Mouse (Mus musculus): Measurements from ENCODE around the gene Zfp770. TPM values are rescaled to one million over a fixed set of nuclear protein-coding genes. Genes with fewer than 3 reads are reported as not detected.
"Not testable (repeated sequence)": the region's sequence is repeated elsewhere in the genome, so short reads cannot be mapped to it uniquely, and the experiment has no call there.

The Zfp770 gene
- 10 to 100 TPM in 1 of 2 experiments, 1 to 10 TPM in 1; 9.8 to 10.1 TPM for total RNA-seq (2021)
- long read RNA-seq, experiment 1 = 0 reads
- long read RNA-seq, experiment 2, full-length matches to known transcripts = 1 of 1 reads
- long read RNA-seq, experiment 2, partial matches to known transcripts = 0 of 1 reads
- long read RNA-seq, experiment 2, other reads (novel, unspliced or antisense) = 0 of 1 reads

DNA sequence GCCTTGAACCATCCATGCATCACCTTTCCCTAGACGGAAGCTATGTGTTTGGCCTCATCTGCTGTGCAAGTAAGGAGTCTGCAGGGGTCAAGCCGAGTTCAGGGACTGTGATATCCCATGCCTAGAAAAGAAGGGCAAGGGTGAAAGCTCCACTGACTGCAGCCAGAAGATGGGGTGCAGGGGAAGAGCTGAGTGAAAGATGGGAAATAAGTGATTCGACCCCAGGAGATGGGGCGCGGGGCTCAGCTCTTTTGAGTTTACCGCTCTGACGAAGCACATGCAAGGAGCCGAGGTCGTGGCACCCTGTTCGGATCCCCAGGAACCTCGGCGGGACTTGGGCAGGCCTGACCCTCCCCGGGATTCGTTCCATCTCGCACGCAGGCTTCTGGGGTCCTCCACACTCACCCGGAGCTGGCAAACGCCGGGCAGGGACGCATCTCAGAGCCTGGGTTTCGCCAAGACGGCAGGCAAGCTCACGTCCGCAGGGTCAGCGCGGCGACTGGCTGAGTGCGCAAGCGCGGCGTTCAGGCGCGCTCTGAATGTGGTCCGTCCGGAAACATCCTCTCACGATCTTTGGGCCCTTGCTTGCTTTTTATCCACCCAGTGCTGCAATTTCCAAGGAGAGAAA is at the start of gene Zfp770:
Gene Zfp770 (minus strand): TSS at position 538 of the 628 bp plus-strand sequence.
- DNase-seq = peak; percentile 75 to 81

DNA sequence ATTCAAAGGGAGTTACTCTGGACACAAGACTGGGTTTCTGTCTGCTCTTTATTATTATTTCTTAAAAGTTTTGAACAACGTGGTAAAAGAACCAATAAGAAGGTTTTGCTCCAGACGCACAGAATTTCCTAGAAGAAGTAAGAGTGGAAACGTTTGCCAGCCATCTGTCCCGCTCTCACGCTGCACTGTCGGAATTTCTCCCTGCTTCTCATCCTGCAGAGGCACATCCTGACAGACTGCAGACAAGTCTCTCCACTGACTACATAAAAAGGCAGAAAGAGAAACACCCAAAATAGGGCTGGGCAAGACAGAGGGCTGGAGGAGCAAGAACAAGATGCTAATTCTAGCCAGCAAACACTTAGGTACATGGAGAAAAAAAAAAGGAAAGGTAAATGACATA is 48.2 kb upstream of the Zfp770 start:
- no peak for DNase-seq

DNA sequence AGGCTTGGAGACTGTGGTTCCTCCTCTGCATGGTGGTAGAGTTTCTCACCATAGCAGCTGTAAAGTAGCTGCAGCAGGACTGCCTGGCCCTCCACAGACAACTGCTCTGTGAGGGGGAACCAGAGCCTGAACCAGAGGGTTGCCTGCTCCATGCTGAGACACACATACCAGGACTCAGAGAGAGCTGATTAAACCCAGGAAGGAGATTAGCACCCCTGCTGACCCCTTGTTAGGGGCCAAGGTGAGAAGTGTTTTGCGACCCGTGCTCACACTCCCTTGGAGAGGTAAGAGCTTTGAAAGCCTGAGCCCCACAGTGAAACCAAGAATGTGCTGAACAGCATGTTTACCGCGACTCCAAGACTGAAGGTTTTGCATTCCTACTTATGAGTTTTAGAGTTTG is 36.4 kb upstream of the Zfp770 start:
- DNase-seq = no peak

DNA sequence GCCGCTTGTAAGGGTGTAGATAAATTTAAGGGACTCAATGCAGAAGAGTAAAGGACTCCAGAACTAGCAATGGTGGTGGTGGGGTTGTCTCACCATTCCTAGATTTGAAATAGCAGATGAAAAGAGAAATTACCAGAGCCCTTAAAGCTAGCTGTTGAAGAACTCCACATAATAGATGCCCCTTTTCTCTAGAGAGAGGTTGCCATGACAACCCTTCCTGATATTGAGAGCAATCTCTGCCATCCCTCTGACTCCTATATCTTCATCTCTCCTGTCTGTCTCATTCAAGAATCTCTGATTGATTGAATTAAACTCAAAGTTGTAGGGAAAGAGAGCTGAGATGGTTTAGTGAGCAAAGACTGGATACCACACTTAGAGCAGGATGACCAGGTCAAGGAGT is 35.3 kb upstream of the Zfp770 start:
- no peak for DNase-seq

DNA sequence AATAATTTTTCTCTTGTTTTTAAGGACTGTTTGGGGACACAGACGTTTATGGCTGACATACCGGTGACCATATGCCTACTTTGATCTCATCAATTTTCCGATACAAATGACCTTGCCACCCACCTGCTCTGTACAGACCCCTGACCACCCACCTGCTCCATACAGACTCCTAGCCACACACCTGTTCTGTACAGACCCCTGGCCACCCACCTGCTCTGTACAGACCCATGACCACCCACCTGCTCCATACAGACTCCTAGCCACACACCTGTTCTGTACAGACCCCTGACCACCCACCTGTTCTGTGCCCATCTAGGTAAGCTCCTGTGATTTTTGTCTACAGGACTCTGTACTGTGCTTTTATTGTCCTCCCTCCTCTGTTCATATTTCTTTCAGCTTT is 34.3 kb upstream of the Zfp770 start:
- DNase-seq = no peak

DNA sequence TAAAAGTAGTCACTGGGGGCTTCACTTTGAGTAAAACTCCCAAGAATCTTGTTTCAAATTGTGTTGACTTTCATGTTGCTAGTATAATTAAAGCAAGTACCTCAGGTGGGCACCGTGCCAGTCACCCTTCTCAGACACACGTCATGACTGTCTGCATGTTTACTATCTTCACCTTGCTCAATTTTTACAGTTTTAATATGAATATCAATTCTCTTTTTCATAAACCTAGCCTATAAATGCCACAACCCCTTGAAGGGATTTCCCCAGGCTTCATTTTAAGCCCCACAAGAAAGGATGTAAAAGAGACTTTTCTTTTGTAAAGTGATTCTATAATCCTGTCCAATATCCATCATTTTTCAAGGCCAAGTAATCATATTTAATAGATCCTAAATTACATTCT is 30.0 kb upstream of the Zfp770 start:
- no peak for DNase-seq

DNA sequence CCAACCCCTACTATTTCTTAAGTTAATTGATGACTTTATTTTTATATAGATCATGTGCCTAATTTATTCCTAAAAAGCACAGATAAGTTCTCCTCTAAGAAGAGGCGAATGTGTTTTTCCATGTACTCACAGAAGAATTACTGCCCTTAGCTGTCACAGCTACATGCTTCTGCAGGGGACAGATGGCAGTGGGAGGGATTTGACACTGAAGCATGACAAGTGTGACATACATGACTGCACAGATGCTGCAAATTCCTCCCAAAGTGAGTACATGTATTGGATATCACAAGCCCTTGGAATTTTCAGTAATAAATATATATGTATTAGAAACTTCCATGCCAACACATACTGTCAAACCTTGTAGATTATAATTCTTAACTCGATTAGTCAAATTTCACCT is 27.4 kb upstream of the Zfp770 start:
- DNase-seq = no peak

DNA sequence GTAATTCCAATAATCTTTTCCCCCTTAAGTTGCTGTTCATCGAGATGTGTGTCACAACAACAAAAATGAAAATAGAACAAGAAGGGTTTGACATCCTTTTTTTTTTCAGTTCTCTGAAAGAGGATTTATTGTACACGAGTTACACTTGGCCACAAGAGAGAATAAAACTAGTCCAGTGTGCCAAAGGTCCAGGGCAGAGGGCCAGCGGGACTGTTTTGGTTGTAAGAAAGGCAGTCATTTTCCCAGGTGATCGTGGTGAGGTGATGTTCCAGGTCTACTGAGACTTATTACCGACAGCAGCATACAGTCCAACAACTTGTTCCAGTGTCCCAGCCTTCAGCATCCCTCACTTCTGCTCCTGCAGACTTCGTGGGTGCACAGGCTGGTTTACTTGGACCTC is 3.8 kb upstream of the Zfp770 start:
- DNase-seq = peak in 1 of 2 experiments; percentile 11

DNA sequence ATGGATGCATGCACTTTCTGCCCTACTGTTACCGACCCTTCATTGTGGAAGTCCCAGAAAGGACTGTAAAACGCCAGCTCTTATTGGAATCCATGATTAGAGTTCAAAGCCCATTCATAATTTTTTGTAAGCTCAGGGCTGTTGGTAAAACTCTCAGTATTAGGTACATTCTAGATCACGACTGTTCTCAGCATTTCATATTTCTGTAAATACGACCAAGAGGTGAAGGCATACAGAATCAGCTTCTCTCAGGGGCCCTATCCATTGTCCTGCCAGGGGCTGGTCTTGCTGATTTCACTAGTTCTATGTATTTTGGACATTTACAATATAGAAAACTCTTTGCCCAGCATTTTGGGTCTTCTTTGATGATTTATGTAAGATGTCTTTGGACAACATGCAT is 305 bp upstream of the Zfp770 start:
- DNase-seq = no peak

DNA sequence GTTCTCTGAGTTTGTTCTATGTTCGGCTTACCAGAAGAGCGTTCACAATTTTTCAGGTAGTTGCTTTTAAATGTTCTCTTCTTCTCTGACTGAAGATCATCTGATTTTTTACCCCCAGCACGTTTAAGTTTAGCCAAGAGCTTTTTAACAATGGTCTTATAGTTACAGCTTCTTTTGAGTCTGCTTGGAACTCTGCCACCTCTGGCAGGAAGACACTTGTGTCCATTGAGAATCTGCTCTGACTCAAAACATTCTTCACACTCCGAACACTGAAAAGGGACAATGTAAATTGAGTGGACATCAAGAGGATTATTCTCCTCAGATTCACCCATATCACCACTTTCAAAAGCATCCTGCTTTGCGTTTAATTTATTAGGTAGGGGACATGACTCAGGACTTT is 4.8 kb downstream of the Zfp770 start:
- no peak for DNase-seq

DNA sequence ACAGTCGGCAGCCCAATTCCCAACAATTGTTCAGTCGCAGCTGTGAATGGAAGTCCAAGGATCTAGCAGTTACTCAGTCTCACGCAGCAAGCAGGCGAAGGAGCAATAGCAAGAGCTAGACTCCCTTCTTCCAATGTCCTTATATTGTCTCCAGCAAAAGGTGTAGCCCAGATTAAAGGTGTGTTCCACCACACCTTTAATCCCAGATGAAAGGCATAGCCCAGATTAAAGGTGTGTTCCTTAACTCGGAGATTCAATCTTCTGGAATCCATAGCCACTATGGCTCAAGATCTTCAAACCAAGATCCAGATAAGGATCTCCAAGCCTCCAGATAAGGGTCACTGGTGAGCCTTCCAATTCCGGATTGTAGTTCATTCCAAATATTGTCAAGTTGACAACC is 14.3 kb downstream of the Zfp770 start, which contains the start of gene Aqr:
Gene Aqr (minus strand): TSS at position 101 of the 400 bp plus-strand sequence.
- DNase-seq = not testable (repeated sequence)

DNA sequence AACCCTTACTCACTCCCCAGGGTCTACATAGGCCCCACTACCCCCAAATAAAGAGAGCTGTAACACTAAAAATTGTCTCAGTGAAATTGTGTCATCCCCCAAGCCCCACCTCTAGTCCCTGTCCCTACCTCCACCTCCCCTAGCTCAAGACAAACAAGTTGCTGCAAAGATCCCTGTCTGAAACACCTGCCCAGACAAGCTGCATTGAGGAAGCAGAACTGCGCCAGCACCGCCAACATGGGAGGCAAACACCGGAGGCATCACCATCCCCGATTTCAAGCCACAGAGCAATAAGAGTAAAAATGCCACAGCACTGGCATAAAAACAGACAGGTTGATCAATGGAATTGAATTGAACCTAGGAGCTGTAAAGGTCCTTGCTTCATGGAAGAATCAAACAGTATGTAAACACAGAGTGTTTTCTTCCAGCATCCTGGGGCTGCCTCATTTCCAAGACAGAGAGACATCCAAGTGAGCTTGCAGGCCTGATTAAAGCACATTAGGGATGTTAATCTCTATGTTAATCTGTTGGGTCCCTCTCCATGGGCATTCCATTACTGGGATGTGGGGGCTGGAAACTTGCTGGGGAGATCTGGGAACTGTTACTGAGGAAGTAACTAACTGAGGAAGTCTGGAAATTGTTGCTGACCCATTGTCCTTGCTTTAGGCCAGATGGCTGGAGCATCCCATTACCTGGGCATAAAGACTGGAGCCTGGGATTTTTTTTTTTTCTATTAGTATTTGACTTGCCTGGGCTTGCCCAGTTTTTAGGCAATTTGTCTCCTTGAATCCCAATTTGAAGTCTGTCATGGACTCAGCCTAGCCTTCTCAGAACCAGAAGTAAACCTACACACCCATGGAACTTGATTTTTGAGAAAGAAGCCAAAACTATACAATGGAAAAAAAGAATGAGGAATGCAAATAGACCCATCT is 23.2 kb downstream of the Zfp770 start:
- no peak for DNase-seq

DNA sequence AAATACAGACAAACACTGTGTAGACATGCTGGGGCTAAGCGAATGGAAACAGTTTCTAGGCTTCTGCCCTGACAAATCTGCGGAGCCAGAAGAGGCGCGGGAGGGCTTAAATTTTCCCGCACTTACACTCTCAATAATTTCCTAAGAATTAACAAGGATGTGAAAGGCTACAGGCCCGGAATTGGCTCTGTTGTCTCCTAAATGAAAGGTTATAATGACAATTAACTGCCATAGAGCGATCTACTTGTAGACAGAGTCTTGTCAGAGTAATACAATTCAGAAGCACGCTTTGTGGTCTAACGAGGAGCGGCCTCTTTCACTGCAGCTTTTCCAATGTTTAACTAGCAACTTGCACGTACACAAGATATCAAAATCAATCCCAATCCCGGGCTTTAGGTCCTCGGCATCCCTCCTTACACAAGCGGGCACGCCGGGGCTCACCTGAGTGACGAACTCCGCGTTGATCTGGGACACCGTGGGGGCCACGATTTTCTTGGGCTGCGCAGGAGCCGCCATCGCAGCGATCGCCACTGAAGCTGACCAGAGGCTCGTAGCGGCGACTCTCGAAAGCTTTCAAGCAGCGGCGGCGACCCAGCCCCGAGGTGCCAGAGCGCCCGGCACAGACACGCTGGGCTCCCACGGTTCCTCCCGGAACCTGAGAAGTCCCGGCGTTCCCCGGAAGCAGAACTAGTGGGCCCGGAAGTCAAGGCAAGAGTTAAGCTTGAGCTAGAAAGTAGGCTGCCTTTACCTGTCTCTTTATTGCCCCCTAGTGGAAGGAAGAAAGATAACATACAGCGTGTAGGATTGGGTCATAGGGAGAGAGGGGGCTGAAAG is 26.4 kb downstream of the Zfp770 start:
- peak; percentile 85 to 87 for DNase-seq

DNA sequence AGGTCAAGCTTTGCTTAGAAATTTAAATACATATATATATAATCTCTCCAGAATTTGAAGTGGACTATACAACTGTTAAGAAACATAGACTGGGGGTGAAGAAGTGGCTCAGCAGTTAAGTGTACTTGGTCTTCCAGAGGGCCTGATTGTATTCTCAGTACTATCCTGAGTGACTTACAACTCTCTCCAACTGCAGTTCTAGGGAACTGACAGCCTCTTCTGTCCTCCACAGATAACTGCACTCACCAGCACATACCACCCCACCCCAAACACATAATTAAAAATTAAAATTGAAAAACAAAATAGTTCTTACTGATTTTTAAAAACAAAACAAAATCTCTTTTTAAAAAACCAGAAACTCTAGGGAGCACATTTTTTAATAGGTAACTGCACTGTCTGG is 28.0 kb downstream of the Zfp770 start:
- no peak for DNase-seq

DNA sequence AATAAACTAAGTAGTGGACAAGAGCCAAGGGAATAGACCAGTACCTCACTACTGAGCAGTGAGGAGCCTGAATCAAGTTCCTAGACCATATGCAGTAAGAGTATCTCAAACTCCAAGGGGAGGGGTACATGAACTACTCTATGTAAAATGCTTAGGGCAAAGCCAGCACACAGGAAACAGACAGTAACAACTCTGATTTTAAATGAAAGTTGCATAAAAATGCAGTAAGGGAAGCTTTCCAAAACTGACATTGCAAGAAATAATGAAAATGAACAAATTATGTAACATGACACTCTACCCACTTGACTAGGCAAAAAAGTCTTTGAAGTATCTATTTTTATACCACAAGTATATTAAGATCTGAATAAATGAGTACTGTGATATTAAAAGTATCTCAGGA is 33.4 kb downstream of the Zfp770 start:
- DNase-seq = no peak

DNA sequence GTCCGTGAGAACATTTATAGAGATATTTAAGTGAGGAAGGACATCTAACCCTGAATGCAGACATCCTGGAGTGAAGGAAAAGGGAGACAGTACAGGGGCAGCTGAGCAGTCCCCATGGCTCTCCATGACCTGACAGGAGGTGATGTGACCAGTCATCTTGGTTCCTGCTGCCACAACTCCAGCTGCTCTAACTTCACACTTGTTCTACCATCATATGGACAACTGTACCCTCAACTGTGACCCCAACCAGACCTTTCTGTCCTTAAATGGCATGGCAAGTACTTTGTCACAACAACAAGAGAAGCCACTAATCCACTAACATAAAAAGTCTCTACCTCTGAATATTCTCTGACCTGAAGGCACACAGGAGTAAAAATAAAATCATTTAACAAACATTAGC is 39.3 kb downstream of the Zfp770 start:
- DNase-seq = no peak

DNA sequence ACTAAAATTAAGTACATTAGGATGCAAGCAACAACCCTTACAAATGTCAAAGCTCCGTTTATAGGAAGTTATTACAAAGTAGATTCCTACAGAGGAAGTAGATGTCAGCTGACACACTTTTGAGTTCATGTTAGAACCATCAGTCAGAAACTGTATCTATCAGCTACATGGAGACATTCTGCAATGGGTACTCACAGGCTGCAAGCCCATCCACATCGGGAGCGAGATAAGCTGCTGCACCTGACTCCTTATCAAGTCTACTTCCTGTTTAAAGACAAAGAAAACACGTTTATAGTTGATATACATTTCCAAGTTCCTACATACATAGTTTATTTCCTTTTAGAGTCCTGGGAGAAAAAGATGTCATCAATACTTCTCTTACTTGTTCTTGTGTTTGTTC is 43.9 kb downstream of the Zfp770 start:
- DNase-seq = no peak

DNA sequence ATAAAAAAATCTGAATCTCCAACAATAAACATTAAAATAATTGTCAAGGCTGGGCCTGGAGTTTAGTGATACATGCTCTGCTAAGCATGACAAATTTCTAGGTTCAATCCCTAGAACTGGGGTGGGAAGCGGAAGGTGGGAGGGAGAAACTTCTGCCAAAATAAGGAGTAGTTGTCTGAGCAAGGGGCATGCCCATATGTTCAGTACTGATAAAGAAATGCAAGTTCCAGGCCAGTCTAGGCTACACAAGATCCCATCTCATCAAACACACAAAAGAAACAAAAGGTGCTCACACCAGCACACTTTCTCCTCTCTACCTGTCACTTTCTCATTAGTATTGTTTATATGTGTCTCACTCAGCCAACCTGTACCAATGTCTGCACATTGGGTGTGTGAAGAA is 44.6 kb downstream of the Zfp770 start:
- DNase-seq = no peak

DNA sequence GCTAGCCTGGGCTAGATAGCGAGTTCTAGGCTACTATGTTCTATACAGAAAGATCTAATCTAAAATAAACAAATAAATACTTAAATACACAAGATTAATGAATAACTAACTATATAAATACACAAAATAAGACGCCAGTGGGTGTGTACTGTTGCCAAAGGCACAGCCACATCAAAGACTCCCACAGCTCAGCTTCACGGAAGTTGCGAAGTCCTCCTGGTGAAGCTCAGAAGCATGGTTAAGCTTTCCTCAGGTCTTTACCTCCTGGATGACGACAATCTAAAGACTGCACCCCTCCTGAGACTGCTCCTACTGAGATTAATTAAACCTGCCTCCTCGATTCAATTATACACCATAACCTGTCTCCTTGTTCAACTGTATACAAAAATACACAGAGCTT is 48.0 kb downstream of the Zfp770 start:
- no peak for DNase-seq

DNA sequence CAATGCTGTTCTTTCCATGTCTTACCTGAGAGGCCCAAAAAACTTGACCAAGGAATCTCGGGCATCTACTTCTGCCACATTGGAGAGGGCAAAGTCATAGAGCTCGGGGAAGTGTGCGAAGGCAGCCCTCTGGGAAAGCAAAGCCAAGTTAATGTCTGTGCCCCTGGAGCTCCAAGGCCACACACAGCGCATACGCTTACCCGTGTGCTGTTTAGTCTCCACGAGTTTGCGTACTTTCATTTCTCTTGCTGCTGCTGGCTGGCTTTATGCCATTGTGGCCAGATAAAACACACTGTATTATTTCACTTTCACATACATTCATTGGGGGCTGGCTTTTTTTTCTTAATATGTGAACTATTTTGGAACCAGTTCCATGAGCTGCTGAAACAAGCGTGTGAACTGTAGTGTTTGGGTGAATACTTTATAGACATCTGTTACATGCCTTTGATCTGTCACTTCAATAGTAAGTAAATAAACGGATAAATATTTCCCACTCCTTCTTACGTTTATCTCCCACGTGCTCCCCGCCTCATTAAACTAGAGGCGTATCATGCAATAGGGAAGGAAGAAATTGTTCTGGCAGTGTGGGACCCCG is 54.3 kb downstream of the Zfp770 start:
- DNase-seq = no peak

DNA sequence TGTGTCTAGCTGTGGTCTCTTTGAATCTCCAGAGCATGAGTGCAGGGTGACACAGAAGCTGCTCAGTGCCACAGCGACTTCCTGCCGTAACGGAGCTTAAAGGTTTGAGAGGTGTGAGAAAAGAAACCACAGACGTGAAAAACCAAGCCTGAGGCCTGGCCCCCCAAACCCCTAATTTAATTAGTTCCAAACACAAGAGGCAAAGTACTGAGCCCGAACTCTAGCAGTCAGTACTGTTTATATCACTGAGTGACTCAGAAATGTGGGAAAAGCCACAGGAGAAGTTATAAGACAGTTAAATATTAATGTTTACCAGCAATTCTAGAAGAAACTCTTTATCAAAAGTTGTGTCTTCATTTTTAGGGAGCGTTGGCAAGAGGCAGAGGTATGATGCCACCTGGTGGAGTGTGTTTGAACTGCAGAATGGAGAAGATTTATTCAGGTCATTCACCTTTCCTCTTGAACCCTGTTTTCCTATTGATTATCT is 55.9 kb downstream of the Zfp770 start:
- peak; percentile 35 to 49 for DNase-seq

DNA sequence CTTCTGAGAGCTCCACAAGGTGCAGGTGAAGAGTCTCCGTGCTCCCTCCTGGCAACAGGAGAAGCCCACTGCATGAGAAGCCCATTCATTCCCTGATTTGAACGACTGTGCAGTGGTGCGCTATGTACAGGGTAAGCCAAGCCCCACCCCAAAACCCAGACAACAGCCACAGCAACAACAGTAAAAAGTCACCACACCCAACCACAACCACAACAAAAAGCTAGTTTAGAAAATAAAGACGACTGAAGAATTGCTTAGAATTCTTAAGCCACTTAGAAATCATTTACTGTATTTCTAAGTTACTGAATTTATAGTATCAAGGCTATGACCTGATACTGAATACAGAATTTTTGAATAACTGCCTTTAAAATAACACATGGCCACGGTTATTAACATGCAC is 56.4 kb downstream of the Zfp770 start:
- no peak for DNase-seq
